Mouse (Mus musculus): ENCODE data around the gene Il2rb. TPM values are rescaled to one million over a fixed set of nuclear protein-coding genes. Genes with fewer than 3 reads are reported as not detected.

The Il2rb gene
- polyA plus RNA-seq, 1 experiment from 2014 or later: 0.63 TPM

DNA sequence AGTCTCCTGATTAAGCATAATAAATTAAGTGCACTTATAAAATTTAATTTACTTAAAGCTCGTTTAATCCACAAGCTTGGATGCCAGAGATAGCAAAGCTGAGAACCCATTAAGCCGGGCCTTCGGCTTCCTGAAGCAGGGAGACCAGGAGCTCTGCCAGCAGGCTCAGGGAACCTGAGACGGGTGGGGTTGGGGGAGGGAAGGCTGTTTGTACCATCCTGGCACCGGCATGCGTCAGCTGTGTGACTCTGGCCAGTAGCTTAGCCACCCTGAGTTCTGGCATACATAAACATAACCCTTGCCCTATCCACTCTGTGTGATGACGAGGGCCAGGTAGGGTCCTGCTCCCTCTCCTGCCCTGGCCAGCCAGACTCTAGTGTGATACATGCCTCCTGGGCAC, 39.0 kb downstream of the Il2rb start:
- no peaks in the 10 kb centered on the region for H3K4me1 ChIP-seq (ENCODE audit: insufficient read depth, low read depth, low read length)
- WGBS: 25% methylated on average over 7 of the region's 7 CpGs
- no peak overlapping the region for H3K4me2 ChIP-seq (replicated peaks; ENCODE audit: low read depth, low read length)
- H3K9ac ChIP-seq (replicated peaks; ENCODE audit: low read depth): no peak overlapping the region
- H3K27me3 ChIP-seq (replicated peaks; ENCODE audit: insufficient read depth, low read length): no peaks in the 10 kb centered on the region
- TF ChIP-seq EP300 (IDR thresholded peaks at IDR 0.05) (no peak), CTCF (IDR thresholded peaks at IDR 0.05) (no peak)
- no peaks in the 10 kb centered on the region for H3K36me3 ChIP-seq (ENCODE audit: insufficient read depth, low read length)
- H3K27ac ChIP-seq (ENCODE audit: low read length): no peak overlapping the region
- H3K9me3 ChIP-seq (ENCODE audit: low read length): no peaks in the 10 kb centered on the region
- ATAC-seq: no peak
- H3K4me3 ChIP-seq (ENCODE audit: low read depth, low read length): no peak overlapping the region
- no peak for DNase-seq (ENCODE audit: low spot score)

GRCm38 (mm10) chr15:78455168-78455567, 39.9 kb downstream of the Il2rb start:
- Histone ChIP-seq H3K36me3 (ENCODE audit: insufficient read depth, low read length) (no peaks in the 10 kb centered on the region), H3K9me3 (ENCODE audit: low read length) (no peaks in the 10 kb centered on the region), H3K27me3 (replicated peaks; ENCODE audit: insufficient read depth, low read length) (no peaks in the 10 kb centered on the region), H3K4me1 (ENCODE audit: insufficient read depth, low read depth, low read length) (no peaks in the 10 kb centered on the region), H3K27ac (ENCODE audit: low read length) (no peak overlapping the region), H3K9ac (replicated peaks; ENCODE audit: low read depth) (no peak overlapping the region), H3K4me2 (replicated peaks; ENCODE audit: low read depth, low read length) (no peak overlapping the region), H3K4me3 (ENCODE audit: low read depth, low read length) (no peak overlapping the region)
- WGBS: 46% methylated on average over 4 of the region's 4 CpGs
- DNase-seq (ENCODE audit: low spot score) (no peak), ATAC-seq (no peak)
- no peak for TF ChIP-seq CTCF (IDR thresholded peaks at IDR 0.05)
- TF ChIP-seq EP300 (IDR thresholded peaks at IDR 0.05): no peak

DNA sequence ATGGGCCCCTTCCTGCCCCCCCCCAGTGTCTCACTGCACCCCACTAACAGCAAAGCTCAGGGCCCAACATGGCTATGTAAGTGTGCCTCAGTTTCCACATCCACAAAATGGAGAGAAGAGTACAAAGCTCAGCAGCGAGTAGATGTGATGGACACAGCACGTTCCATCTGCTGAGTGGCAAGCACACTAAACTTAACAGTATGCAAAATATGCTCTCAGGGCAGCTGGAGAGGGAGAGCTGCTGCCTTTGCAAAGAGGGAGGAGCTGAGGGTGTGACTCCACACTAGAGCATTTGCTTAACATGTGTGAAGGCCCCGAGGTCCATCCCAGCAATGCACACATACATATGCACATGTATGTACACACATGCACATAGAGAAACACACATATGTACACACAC, 42.1 kb downstream of the Il2rb start:
- 42% methylated on average over 3 of the region's 3 CpGs for WGBS
- no peak for DNase-seq (ENCODE audit: low spot score)
- no peak for TF ChIP-seq CTCF (IDR thresholded peaks at IDR 0.05)
- TF ChIP-seq EP300 (IDR thresholded peaks at IDR 0.05): no peak
- no peak overlapping the region for H3K27ac ChIP-seq (ENCODE audit: low read length)
- no peak overlapping the region for H3K4me2 ChIP-seq (replicated peaks; ENCODE audit: low read depth, low read length)
- no peak for ATAC-seq
- no peaks in the 10 kb centered on the region for H3K36me3 ChIP-seq (ENCODE audit: insufficient read depth, low read length)
- no peak overlapping the region for H3K4me3 ChIP-seq (ENCODE audit: low read depth, low read length)
- no peaks in the 10 kb centered on the region for H3K4me1 ChIP-seq (ENCODE audit: insufficient read depth, low read depth, low read length)
- H3K27me3 ChIP-seq (replicated peaks; ENCODE audit: insufficient read depth, low read length): no peaks in the 10 kb centered on the region
- no peaks in the 10 kb centered on the region for H3K9me3 ChIP-seq (ENCODE audit: low read length)
- H3K9ac ChIP-seq (replicated peaks; ENCODE audit: low read depth): no peak overlapping the region

GRCm38 (mm10) chr15:78451201-78451600, 43.9 kb downstream of the Il2rb start:
- TF ChIP-seq CTCF (IDR thresholded peaks at IDR 0.05) (no peak), EP300 (IDR thresholded peaks at IDR 0.05) (no peak)
- 78% methylated on average over 2 of the region's 2 CpGs for WGBS
- no peak for ATAC-seq
- Histone ChIP-seq H3K4me2 (replicated peaks; ENCODE audit: low read depth, low read length) (no peak overlapping the region), H3K36me3 (ENCODE audit: insufficient read depth, low read length) (no peaks in the 10 kb centered on the region), H3K9ac (replicated peaks; ENCODE audit: low read depth) (no peak overlapping the region), H3K4me3 (ENCODE audit: low read depth, low read length) (no peak overlapping the region), H3K4me1 (ENCODE audit: insufficient read depth, low read depth, low read length) (no peaks in the 10 kb centered on the region), H3K9me3 (ENCODE audit: low read length) (no peaks in the 10 kb centered on the region), H3K27me3 (replicated peaks; ENCODE audit: insufficient read depth, low read length) (no peaks in the 10 kb centered on the region), H3K27ac (ENCODE audit: low read length) (no peak overlapping the region)
- no peak for DNase-seq (ENCODE audit: low spot score)

DNA sequence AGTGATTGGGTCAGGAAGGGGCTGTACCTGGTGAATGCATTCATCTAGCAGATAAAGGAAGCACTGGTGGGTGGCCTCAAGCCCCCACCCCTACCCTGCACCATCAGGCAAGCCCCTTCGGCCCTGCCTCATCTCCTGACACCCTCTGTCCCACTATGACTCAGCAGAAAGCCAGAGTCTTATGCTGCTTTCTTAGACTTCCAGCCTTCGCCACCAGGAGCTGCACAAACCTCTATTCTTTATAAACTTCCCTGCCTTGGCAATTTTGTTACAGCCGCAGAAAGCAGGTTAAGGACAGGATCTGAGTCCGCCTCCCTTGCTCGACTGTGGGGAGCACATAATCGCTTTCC, 44.7 kb downstream of the Il2rb start:
- 77% methylated on average over 6 of the region's 6 CpGs for WGBS
- no peak overlapping the region for H3K9ac ChIP-seq (replicated peaks; ENCODE audit: low read depth)
- H3K27ac ChIP-seq (ENCODE audit: low read length): no peak overlapping the region
- no peaks in the 10 kb centered on the region for H3K4me1 ChIP-seq (ENCODE audit: insufficient read depth, low read depth, low read length)
- H3K4me3 ChIP-seq (ENCODE audit: low read depth, low read length): no peak overlapping the region
- TF ChIP-seq EP300 (IDR thresholded peaks at IDR 0.05) (no peak), CTCF (IDR thresholded peaks at IDR 0.05) (peak; percentile 12)
- H3K4me2 ChIP-seq (replicated peaks; ENCODE audit: low read depth, low read length): no peak overlapping the region
- H3K36me3 ChIP-seq (ENCODE audit: insufficient read depth, low read length): no peaks in the 10 kb centered on the region
- no peaks in the 10 kb centered on the region for H3K27me3 ChIP-seq (replicated peaks; ENCODE audit: insufficient read depth, low read length)
- ATAC-seq (no peak), DNase-seq (ENCODE audit: low spot score) (no peak)
- no peaks in the 10 kb centered on the region for H3K9me3 ChIP-seq (ENCODE audit: low read length)

DNA sequence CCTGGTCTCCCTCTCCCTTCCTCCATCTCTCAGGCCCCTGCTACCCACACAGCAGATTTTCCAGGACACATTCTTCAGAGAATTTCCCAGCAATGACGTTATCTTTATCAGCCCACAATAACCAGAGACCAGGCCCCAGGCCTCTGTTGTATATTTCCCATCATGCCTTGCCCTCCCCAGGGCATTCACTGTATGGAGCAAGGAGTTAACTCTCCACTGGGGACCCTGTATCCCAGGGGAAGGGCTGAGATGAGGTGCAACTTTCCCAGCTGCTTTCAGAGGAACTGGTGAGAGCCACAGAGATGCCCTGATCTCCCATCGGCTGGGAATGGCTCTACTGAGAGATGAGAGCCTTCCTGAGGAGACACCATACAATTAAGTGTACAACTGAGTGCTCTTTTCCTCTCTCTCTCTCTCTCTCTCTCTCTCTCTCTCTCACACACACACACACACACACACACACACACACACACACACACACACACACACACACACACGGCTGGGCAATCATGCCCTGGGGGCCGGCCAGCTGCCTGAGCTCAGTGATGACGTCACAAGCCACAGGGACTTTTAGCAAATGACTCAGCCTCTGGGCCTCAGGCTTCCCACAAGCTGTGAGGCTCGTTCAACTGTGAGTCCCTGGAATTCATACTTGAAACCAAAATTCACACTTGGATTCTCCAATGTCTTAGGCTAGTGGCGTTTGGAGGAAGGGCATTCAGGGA, 45.2 kb downstream of the Il2rb start:
- no peak overlapping the region for H3K4me2 ChIP-seq (replicated peaks; ENCODE audit: low read depth, low read length)
- 0 out of 2 replicates have a peak, but pooled peaks have one; percentile 22 for ATAC-seq
- H3K36me3 ChIP-seq (ENCODE audit: insufficient read depth, low read length): no peaks in the 10 kb centered on the region
- H3K9me3 ChIP-seq (ENCODE audit: low read length): no peaks in the 10 kb centered on the region
- no peak for TF ChIP-seq CTCF (IDR thresholded peaks at IDR 0.05)
- TF ChIP-seq EP300 (IDR thresholded peaks at IDR 0.05): no peak
- 26% methylated on average over 7 of the region's 7 CpGs for WGBS
- no peak overlapping the region for H3K27ac ChIP-seq (ENCODE audit: low read length)
- no peaks in the 10 kb centered on the region for H3K4me1 ChIP-seq (ENCODE audit: insufficient read depth, low read depth, low read length)
- no peak overlapping the region for H3K4me3 ChIP-seq (ENCODE audit: low read depth, low read length)
- H3K9ac ChIP-seq (replicated peaks; ENCODE audit: low read depth): no peak overlapping the region
- H3K27me3 ChIP-seq (replicated peaks; ENCODE audit: insufficient read depth, low read length): no peaks in the 10 kb centered on the region
- peak; percentile 75 for DNase-seq (ENCODE audit: low spot score)

DNA sequence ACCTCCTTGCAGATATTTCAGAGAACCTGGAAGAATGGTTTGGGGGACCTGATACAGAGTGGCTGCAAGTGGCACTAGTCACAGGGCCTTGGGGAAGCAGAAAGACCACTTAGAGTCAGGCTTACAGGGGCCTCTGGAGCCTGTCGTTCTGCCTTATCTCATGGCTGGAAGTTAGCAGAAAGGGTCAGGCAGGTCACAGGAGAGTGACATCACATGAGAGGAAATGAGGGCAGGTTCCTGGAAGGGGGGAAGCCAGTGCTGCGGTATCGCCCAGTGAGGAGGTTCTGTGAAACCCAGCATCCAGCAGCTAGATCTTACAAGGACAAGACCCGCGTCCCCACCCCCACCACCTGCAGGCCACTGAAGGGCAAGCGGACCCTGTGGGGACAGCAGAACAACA, 45.9 kb downstream of the Il2rb start:
- no peaks in the 10 kb centered on the region for H3K27me3 ChIP-seq (replicated peaks; ENCODE audit: insufficient read depth, low read length)
- no peak overlapping the region for H3K27ac ChIP-seq (ENCODE audit: low read length)
- ATAC-seq: no peak
- no peak overlapping the region for H3K4me2 ChIP-seq (replicated peaks; ENCODE audit: low read depth, low read length)
- TF ChIP-seq CTCF (IDR thresholded peaks at IDR 0.05): no peak
- TF ChIP-seq EP300 (IDR thresholded peaks at IDR 0.05): no peak
- H3K4me3 ChIP-seq (ENCODE audit: low read depth, low read length): no peak overlapping the region
- H3K4me1 ChIP-seq (ENCODE audit: insufficient read depth, low read depth, low read length): no peaks in the 10 kb centered on the region
- H3K9me3 ChIP-seq (ENCODE audit: low read length): no peaks in the 10 kb centered on the region
- 56% methylated on average over 6 of the region's 6 CpGs for WGBS
- DNase-seq (ENCODE audit: low spot score): no peak
- no peaks in the 10 kb centered on the region for H3K36me3 ChIP-seq (ENCODE audit: insufficient read depth, low read length)
- H3K9ac ChIP-seq (replicated peaks; ENCODE audit: low read depth): no peak overlapping the region
